ENCODE assay signal across 10 mouse cellular contexts in genomic region chr1:172027809-172028102, GRCm38 (mm10). TPM values are rescaled to one million over a fixed set of nuclear protein-coding genes. Genes with fewer than 3 reads are reported as not detected.
A peak's percentile ranks its signal among the peaks of the same experiment; 100 is the strongest.
DNase-seq lines count a peak whose midpoint lies in the region; ATAC-seq and TF ChIP-seq lines count a peak whose summit lies in the region.
"Had no signal": no experiment of that assay in that cellular context is flagged by ENCODE, and none has a peak within 500 bp of the region (broad histone marks: within the 10 kb centered on the region; RNA-seq: fewer than 3 reads in every experiment).

No protein-coding gene starts in this region.

- H3K27me3 ChIP-seq in heart, embryonic 15.5 days: no peaks in the 10 kb centered on the region
- peaks cover 2 to 6% of the 10 kb centered on the region in 2 experiments; a peak in 2 of 4 replicates for H3K27me3 ChIP-seq in MEL (ENCODE audit: control insufficient read depth in 1 of 2, insufficient read depth in 2 of 2, low read length in 2 of 2)
- no peaks in the 10 kb centered on the region for H3K27me3 ChIP-seq in hindbrain, embryonic 10.5 days (ENCODE audit: insufficient read depth, poor library complexity, severe bottlenecking)
- no peaks in the 10 kb centered on the region for H3K27me3 ChIP-seq in midbrain, embryonic 10.5 days (ENCODE audit: low read depth, poor library complexity, severe bottlenecking)

- intact Hi-C loops in heart, postnatal 25 days (cut with DNase I): no loop called here

- TF ChIP-seq EP300 in MEL (IDR thresholded peaks at IDR 0.05; ENCODE audit: low read depth in 1 of 2, low read length in 2 of 2): no peak

- H3K27ac ChIP-seq in heart, embryonic 15.5 days: peak overlapping the region; percentile 88; the same call in 1 of the 2 replicates
- H3K27ac ChIP-seq in MEL (ENCODE audit: control insufficient read depth, low read depth, low read length): no peak overlapping the region
- H3K27ac ChIP-seq in hindbrain, embryonic 10.5 days: peak overlapping the region; percentile 99
- peak overlapping the region; percentile 100 for H3K27ac ChIP-seq in midbrain, embryonic 10.5 days (replicated peaks)

- no peak for TF ChIP-seq POLR2A in MEL (IDR thresholded peaks at IDR 0.05; ENCODE audit: control insufficient read depth in 1 of 2, insufficient read depth in 1 of 2, low read depth in 1 of 2, low read length in 2 of 2, poor library complexity in 1 of 2)

- peak overlapping the region; percentile 90 for H3K9ac ChIP-seq in heart, embryonic 15.5 days
- peak overlapping the region; percentile 66; the same call in 1 of the 2 replicates for H3K9ac ChIP-seq in MEL (ENCODE audit: control insufficient read depth, low read depth, low read length, poor library complexity, severe bottlenecking)

- no peak for DNase-seq in heart, postnatal 25 days (ENCODE audit: low spot score)
- no peak for DNase-seq in MEL (ENCODE audit: low read depth, low spot score)
- DNase-seq in hindbrain, embryonic 10.5 days (ENCODE audit: low spot score): no peak
- no peak for DNase-seq in midbrain, embryonic 10.5 days (ENCODE audit: low spot score)
- no peak for DNase-seq in urinary bladder, postnatal 10 days (ENCODE audit: low spot score)
- no peak for DNase-seq in layer of hippocampus, adult 9-11 months
- no peak for DNase-seq in layer of hippocampus, adult 18-20 months (ENCODE audit: low spot score in 2 of 2)

- TF ChIP-seq RAD21 in MEL (IDR thresholded peaks at IDR 0.05; ENCODE audit: low read depth, low read length): no peak

- peak overlapping the region; percentile 85 for H3K4me2 ChIP-seq in heart, embryonic 15.5 days

- H3K4me1 ChIP-seq in heart, embryonic 15.5 days (replicated peaks): peaks cover 30% of the 10 kb centered on the region
- peaks cover 0 to 7% of the 10 kb centered on the region in 2 experiments; a peak in 2 of 4 replicates for H3K4me1 ChIP-seq in MEL (ENCODE audit: control insufficient read depth in 1 of 2, insufficient read depth in 2 of 2, low read length in 2 of 2)
- peaks cover 62% of the 10 kb centered on the region for H3K4me1 ChIP-seq in hindbrain, embryonic 10.5 days (replicated peaks)
- peaks cover 62% of the 10 kb centered on the region for H3K4me1 ChIP-seq in midbrain, embryonic 10.5 days

- no peak for TF ChIP-seq CTCF in MEL (IDR thresholded peaks at IDR 0.05 in 2 of 3, conservative IDR thresholded peaks at IDR 0.05 in 1 of 3; ENCODE audit: control insufficient read depth in 1 of 3, insufficient read depth in 1 of 3, low read depth in 2 of 3, low read length in 3 of 3, poor library complexity in 1 of 3, severe bottlenecking in 1 of 3)

- 21% methylated on average over 10 of the region's 10 CpGs for WGBS in heart, embryonic 15.5 days
- WGBS in hindbrain, embryonic 10.5 days: 6% methylated on average over 10 of the region's 10 CpGs
- 6% methylated on average over 10 of the region's 10 CpGs for WGBS in midbrain, embryonic 10.5 days

- no peaks in the 10 kb centered on the region for H3K36me3 ChIP-seq in heart, embryonic 15.5 days
- H3K36me3 ChIP-seq in MEL (ENCODE audit: control insufficient read depth in 1 of 2, insufficient read depth in 2 of 2, low read length in 2 of 2): peaks cover 0 to 2% of the 10 kb centered on the region in 2 experiments; a peak in 1 of 4 replicates
- peaks cover 15% of the 10 kb centered on the region for H3K36me3 ChIP-seq in hindbrain, embryonic 10.5 days
- peaks cover 15% of the 10 kb centered on the region for H3K36me3 ChIP-seq in midbrain, embryonic 10.5 days

- H3K4me3 ChIP-seq in heart, embryonic 15.5 days: peak overlapping the region; percentile 98
- H3K4me3 ChIP-seq in MEL (ENCODE audit: control insufficient read depth in 1 of 2, insufficient read depth in 1 of 2, low read depth in 2 of 2, low read length in 2 of 2): peak overlapping the region in 1 of 2 experiments; percentile 41; a peak in 2 of 4 replicates
- H3K4me3 ChIP-seq in hindbrain, embryonic 10.5 days: peak overlapping the region; percentile 97
- H3K4me3 ChIP-seq in midbrain, embryonic 10.5 days: peak overlapping the region; percentile 97

- no peak for ATAC-seq in heart, embryonic 15.5 days (replicated peaks; ENCODE audit: insufficient number of reproducible peaks, insufficient read depth, low FRiP score, low read depth)

- no peaks in the 10 kb centered on the region for H3K9me3 ChIP-seq in heart, embryonic 15.5 days (replicated peaks)
- no peaks in the 10 kb centered on the region for H3K9me3 ChIP-seq in MEL (replicated peaks; ENCODE audit: insufficient read depth, low read length)
- no peaks in the 10 kb centered on the region for H3K9me3 ChIP-seq in hindbrain, embryonic 10.5 days
- H3K9me3 ChIP-seq in midbrain, embryonic 10.5 days (replicated peaks): no peaks in the 10 kb centered on the region

- no peaks in the 10 kb centered on the region for H3K79me2 ChIP-seq in MEL (ENCODE audit: control insufficient read depth, insufficient read depth, low read length, poor library complexity)

TF ChIP-seq in MEL, 35 proteins besides CTCF, POLR2A, EP300 and RAD21:
- TF ChIP-seq GABPA (IDR thresholded peaks at IDR 0.05; ENCODE audit: low read depth, low read length): no peak
- no peak for TF ChIP-seq SMC3 (IDR thresholded peaks at IDR 0.05; ENCODE audit: low read depth, low read length)
- no peak for TF ChIP-seq ZNF384 (IDR thresholded peaks at IDR 0.05; ENCODE audit: low read depth, low read length)
- TF ChIP-seq BHLHE40 (IDR thresholded peaks at IDR 0.05; ENCODE audit: borderline replicate concordance, low read depth, low read length): no peak

RNA-seq across cellular contexts. Expression of gene Vangl2, which starts 0.5 kb away (rescaled TPM):
- polyA plus RNA-seq in heart, embryonic 15.5 days (2015; fragmentation: Nextera tagmentation; extraction: Ambion mirVana): 6.7 and 8.5 TPM in 2 replicates
- 1 to 10 TPM; 1.5 to 2.4 TPM for total RNA-seq in heart, postnatal 25 days (2021)
- 0.39 and 0.88 TPM in 2 replicates for total RNA-seq in MEL (2012; rRNA removed)
- 1 to 10 TPM in 1 of 2 experiments, not detected in 1; 3.0 TPM for polyA plus RNA-seq in MEL (2012; ENCODE audit: insufficient read depth in 1 of 2, insufficient read length in 2 of 2, low read depth in 1 of 2, low replicate concordance in 2 of 2, missing spikeins in 1 of 2)
- polyA plus RNA-seq in hindbrain, embryonic 10.5 days (2016; fragmentation: Nextera tagmentation; extraction: Ambion mirVana): 46.0 and 72.6 TPM in 2 replicates
- 49.1 and 55.4 TPM in 2 replicates for polyA plus RNA-seq in midbrain, embryonic 10.5 days (2016; fragmentation: Nextera tagmentation; extraction: Ambion mirVana)
- total RNA-seq in layer of hippocampus, adult 18-20 months (2021): 10 to 100 TPM; 13.4 to 13.6 TPM

RNA-seq across cellular contexts. Expression of gene Nhlh1, which starts 29.6 kb away (rescaled TPM):
- not detected in 2 replicates for polyA plus RNA-seq in heart, embryonic 15.5 days (2015; fragmentation: Nextera tagmentation; extraction: Ambion mirVana)
- not detected for total RNA-seq in heart, postnatal 25 days (2021)
- total RNA-seq in MEL (2012; rRNA removed): not detected in 2 replicates
- not detected for polyA plus RNA-seq in MEL (2012; ENCODE audit: insufficient read depth in 1 of 2, insufficient read length in 2 of 2, low read depth in 1 of 2, low replicate concordance in 2 of 2, missing spikeins in 1 of 2)
- 9.9 and 16.3 TPM in 2 replicates for polyA plus RNA-seq in hindbrain, embryonic 10.5 days (2016; fragmentation: Nextera tagmentation; extraction: Ambion mirVana)
- polyA plus RNA-seq in midbrain, embryonic 10.5 days (2016; fragmentation: Nextera tagmentation; extraction: Ambion mirVana): 5.5 and 6.9 TPM in 2 replicates
- total RNA-seq in layer of hippocampus, adult 18-20 months (2021): 1 to 10 TPM in 1 of 2 experiments, under 1 TPM in 1; 0.68 to 1.1 TPM
- total RNA-seq: gastrocnemius, postnatal 4 days; monocyte, adult 5-6 weeks had no signal

RNA-seq across cellular contexts. Expression of gene Copa, which starts 54.6 kb away (rescaled TPM):
- 152 and 186 TPM in 2 replicates for polyA plus RNA-seq in heart, embryonic 15.5 days (2015; fragmentation: Nextera tagmentation; extraction: Ambion mirVana)
- total RNA-seq in heart, postnatal 25 days (2021): 100 to 1,000 TPM; 104 to 113 TPM
- total RNA-seq in MEL (2012; rRNA removed): 90.8 and 92.3 TPM in 2 replicates
- 100 to 1,000 TPM in 1 of 2 experiments, 10 to 100 TPM in 1; 81.2 to 118 TPM for polyA plus RNA-seq in MEL (2012; ENCODE audit: insufficient read depth in 1 of 2, insufficient read length in 2 of 2, low read depth in 1 of 2, low replicate concordance in 2 of 2, missing spikeins in 1 of 2)
- polyA plus RNA-seq in hindbrain, embryonic 10.5 days (2016; fragmentation: Nextera tagmentation; extraction: Ambion mirVana): 173 and 187 TPM in 2 replicates
- polyA plus RNA-seq in midbrain, embryonic 10.5 days (2016; fragmentation: Nextera tagmentation; extraction: Ambion mirVana): 175 and 206 TPM in 2 replicates
- 100 to 1,000 TPM; 141 to 146 TPM for total RNA-seq in layer of hippocampus, adult 18-20 months (2021)

RNA-seq across cellular contexts. Expression of gene Ncstn, which starts 54.8 kb away (rescaled TPM):
- 91.8 and 117 TPM in 2 replicates for polyA plus RNA-seq in heart, embryonic 15.5 days (2015; fragmentation: Nextera tagmentation; extraction: Ambion mirVana)
- 10 to 100 TPM; 42.8 to 44.4 TPM for total RNA-seq in heart, postnatal 25 days (2021)
- 9.6 and 9.9 TPM in 2 replicates for total RNA-seq in MEL (2012; rRNA removed)
- 10 to 100 TPM in 1 of 2 experiments, not detected in 1; 38.5 TPM for polyA plus RNA-seq in MEL (2012; ENCODE audit: insufficient read depth in 1 of 2, insufficient read length in 2 of 2, low read depth in 1 of 2, low replicate concordance in 2 of 2, missing spikeins in 1 of 2)
- polyA plus RNA-seq in hindbrain, embryonic 10.5 days (2016; fragmentation: Nextera tagmentation; extraction: Ambion mirVana): 112 and 127 TPM in 2 replicates
- polyA plus RNA-seq in midbrain, embryonic 10.5 days (2016; fragmentation: Nextera tagmentation; extraction: Ambion mirVana): 106 and 129 TPM in 2 replicates
- total RNA-seq in layer of hippocampus, adult 18-20 months (2021): 10 to 100 TPM; 54.5 to 55.3 TPM
